Mouse (Mus musculus) liver, embryonic 15.5 days (tissue): Measurements from ENCODE around the gene Pitx2. TPM values are rescaled to one million over a fixed set of nuclear protein-coding genes. Genes with fewer than 3 reads are reported as not detected.

Source experiments
- ATAC-seq: fragments of 200-750 bp; cut with Nextera tagmentation; 2 replicates; pipeline ENCODE4 v1.8.0; 2017; ENCODE audit warnings: moderate number of reproducible peaks, mild to moderate bottlenecking, moderate library complexity; ENCODE audit not compliant: insufficient read depth
- H3K27ac ChIP-seq: fragments of 300-500 bp; sonication (generic); replicated peaks from 2 replicates; pipeline ENCODE4 v1.5.1; 2015; ENCODE audit warnings: mild to moderate bottlenecking, inconsistent platforms
- H3K27me3 ChIP-seq: fragments of 300-500 bp; sonication (generic); 2 replicates; pipeline ENCODE4 v1.6.1; 2015; ENCODE audit warnings: mild to moderate bottlenecking, inconsistent platforms
- H3K36me3 ChIP-seq: fragments of 300-500 bp; sonication (generic); replicated peaks from 2 replicates; pipeline ENCODE4 v1.6.1; 2015; ENCODE audit warnings: moderate library complexity, mild to moderate bottlenecking, inconsistent platforms
- H3K4me1 ChIP-seq: fragments of 300-500 bp; sonication (generic); replicated peaks from 2 replicates; pipeline ENCODE4 v1.6.1; 2015; ENCODE audit warnings: inconsistent platforms
- H3K4me2 ChIP-seq: fragments of 300-500 bp; sonication (generic); 2 replicates; pipeline ENCODE4 v1.6.1; 2015; ENCODE audit warnings: moderate library complexity, mild to moderate bottlenecking, inconsistent platforms
- H3K4me3 ChIP-seq: fragments of 300-500 bp; sonication (generic); replicated peaks from 2 replicates; pipeline ENCODE4 v1.5.1; 2015; ENCODE audit warnings: mild to moderate bottlenecking, inconsistent platforms
- H3K9ac ChIP-seq: fragments of 300-500 bp; sonication (generic); 2 replicates; pipeline ENCODE4 v1.6.1; 2015; ENCODE audit warnings: moderate library complexity, mild to moderate bottlenecking, inconsistent platforms
- H3K9me3 ChIP-seq: fragments of 300-500 bp; sonication (generic); replicated peaks from 2 replicates; pipeline ENCODE4 v1.6.1; 2016; ENCODE audit warnings: inconsistent platforms
- WGBS: fragments of 180-500 bp; shearing (Covaris S2); methylation state at CpG from one replicate; pipeline ENCODE4 v1.1.7; 2015; ENCODE audit warnings: mixed read lengths; ENCODE audit not compliant: insufficient replicate concordance; 5-methylcytosine and 5-hydroxymethylcytosine counted together
- polyA plus RNA-seq: library from polyadenylated mRNA; unstranded; fragments of >200 nt; fragmentation: Nextera tagmentation; extraction: Ambion mirVana; gene quantifications from 2 replicates; pipeline ENCODE4 v1.2.1, GENCODE M21; 2015

Gene Pitx2
- polyA plus RNA-seq, 1 experiment from 2014 or later, result 0.90 TPM

DNA sequence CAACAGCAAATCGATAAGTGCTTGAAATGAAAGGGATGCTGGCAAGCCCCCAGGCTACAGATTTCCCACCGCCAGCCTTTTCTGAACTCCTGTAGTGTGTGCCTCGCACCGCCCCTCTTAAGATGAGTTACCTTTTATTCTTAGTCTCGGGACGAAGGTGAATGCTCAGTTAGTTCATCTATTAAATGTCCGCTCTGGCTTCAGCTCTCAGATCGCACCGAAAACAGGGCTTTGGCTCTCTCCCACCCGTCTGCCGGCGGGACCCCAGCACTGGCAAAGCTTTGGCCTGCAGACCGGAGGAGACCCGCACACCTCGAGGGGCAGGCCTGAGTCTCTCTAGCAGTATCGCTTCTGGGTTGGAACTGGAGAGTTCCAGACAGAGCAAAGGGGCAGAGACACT lies 4.6 kb upstream of the Pitx2 start:
- Histone ChIP-seq H3K36me3 (no peaks in the 10 kb centered on the region), H3K9ac (no peak overlapping the region), H3K4me3 (no peak overlapping the region), H3K4me2 (no peak overlapping the region), H3K27ac (no peak overlapping the region), H3K4me1 (no peaks in the 10 kb centered on the region), H3K9me3 (no peaks in the 10 kb centered on the region), H3K27me3 (peaks cover 61% of the 10 kb centered on the region)
- 4% methylated on average over 16 of the region's 16 CpGs for WGBS
- no peak for ATAC-seq

GRCm38 (mm10) chr3:129195816-129196549 lies 3.7 kb upstream of the Pitx2 start:
- H3K9ac ChIP-seq, result no peak overlapping the region
- H3K36me3 ChIP-seq, result no peaks in the 10 kb centered on the region
- no peak overlapping the region for H3K4me3 ChIP-seq
- no peak overlapping the region for H3K27ac ChIP-seq
- H3K4me1 ChIP-seq, result no peaks in the 10 kb centered on the region
- 5% methylated on average over 12 of the region's 12 CpGs for WGBS
- H3K9me3 ChIP-seq, result no peaks in the 10 kb centered on the region
- no peak for ATAC-seq
- peaks cover 68% of the 10 kb centered on the region for H3K27me3 ChIP-seq
- H3K4me2 ChIP-seq, result no peak overlapping the region

- Histone ChIP-seq H3K9me3 (no peaks in the 10 kb centered on the region), H3K4me2 (no peak overlapping the region), H3K27me3 (peaks cover 73% of the 10 kb centered on the region), H3K4me3 (no peak overlapping the region), H3K9ac (no peak overlapping the region), H3K4me1 (no peaks in the 10 kb centered on the region), H3K36me3 (no peaks in the 10 kb centered on the region), H3K27ac (no peak overlapping the region)
- WGBS, result 0% methylated on average over 10 of the region's 10 CpGs
- no peak for ATAC-seq
Observed at GRCm38 (mm10) chr3:129196550-129196919, 3.1 kb upstream of the Pitx2 start.

DNA sequence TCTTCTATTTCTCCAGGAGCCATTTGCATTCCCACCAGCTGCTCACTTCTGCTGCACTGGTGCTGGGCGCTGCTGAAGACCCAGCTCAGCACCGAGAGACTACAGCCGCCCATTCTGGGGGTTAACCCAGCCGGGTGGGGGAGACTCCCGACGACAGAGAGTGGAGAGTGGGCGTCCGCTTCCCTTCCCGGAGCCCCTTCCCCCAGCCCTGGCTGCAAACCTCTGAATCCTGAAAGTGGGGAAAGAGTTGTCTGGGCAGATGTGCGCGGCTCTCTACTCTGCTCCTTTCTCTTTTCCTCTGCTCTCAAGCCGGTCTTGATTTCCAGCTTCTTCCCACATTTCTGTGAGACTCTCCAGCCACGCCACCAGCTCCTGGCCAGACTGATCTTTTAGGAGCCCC lies 2.6 kb upstream of the Pitx2 start:
- ATAC-seq, result no peak
- Histone ChIP-seq H3K4me3 (no peak overlapping the region), H3K4me1 (no peaks in the 10 kb centered on the region), H3K27ac (no peak overlapping the region), H3K9ac (no peak overlapping the region), H3K9me3 (no peaks in the 10 kb centered on the region), H3K36me3 (no peaks in the 10 kb centered on the region), H3K27me3 (peaks cover 78% of the 10 kb centered on the region), H3K4me2 (no peak overlapping the region)
- WGBS, result 2% methylated on average over 13 of the region's 13 CpGs

DNA sequence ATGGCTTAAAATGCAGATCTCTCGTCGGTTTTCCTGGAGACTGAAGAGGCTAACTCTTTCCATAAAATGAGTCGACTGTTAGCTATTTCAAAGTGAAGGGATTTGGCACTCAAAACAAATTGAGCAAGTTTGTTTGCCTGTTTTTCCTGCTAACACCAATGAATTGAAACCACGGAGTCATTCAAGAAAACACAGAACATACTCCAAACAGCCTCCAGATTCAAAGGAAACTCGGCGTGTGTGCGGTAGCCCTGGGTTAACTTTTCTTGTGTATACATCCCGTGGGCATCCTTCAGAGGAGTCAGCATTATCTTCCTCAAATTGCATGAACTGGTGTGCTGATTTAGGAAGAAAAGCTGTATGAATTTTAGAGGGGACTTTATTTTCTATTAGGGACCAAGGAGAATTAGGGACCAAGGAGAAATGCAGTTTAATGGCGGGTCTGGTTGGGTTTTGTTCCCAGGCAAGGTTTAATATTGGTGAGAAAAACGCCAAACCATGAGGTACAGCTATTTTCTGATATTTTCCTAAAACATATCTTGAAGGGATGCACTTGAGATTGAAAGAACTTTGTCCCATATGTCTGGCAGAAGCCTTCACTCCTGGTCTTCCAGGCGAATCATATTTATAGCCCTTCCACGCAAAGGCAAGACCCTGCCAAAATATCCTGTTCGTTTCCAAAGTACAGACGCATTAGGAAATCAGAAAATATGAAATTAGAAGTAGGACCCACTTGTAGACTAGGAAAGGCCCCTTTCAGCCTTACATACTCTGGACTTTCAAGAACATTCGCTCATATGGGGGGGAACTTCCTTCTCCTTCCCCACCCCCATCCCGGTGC lies 1.7 kb upstream of the Pitx2 start:
- ATAC-seq, result no peak
- H3K4me1 ChIP-seq, result no peaks in the 10 kb centered on the region
- H3K27me3 ChIP-seq, result peaks cover 86% of the 10 kb centered on the region
- 3% methylated on average over 16 of the region's 16 CpGs for WGBS
- no peak overlapping the region for H3K4me2 ChIP-seq
- no peaks in the 10 kb centered on the region for H3K9me3 ChIP-seq
- H3K9ac ChIP-seq, result no peak overlapping the region
- no peaks in the 10 kb centered on the region for H3K36me3 ChIP-seq
- H3K27ac ChIP-seq, result no peak overlapping the region
- no peak overlapping the region for H3K4me3 ChIP-seq

GRCm38 (mm10) chr3:129198627-129198903 lies 1.1 kb upstream of the Pitx2 start:
- no peak for ATAC-seq
- Histone ChIP-seq H3K27me3 (peaks cover 90% of the 10 kb centered on the region), H3K36me3 (no peaks in the 10 kb centered on the region), H3K27ac (no peak overlapping the region), H3K4me2 (no peak overlapping the region), H3K9ac (no peak overlapping the region), H3K9me3 (no peaks in the 10 kb centered on the region), H3K4me1 (no peaks in the 10 kb centered on the region), H3K4me3 (no peak overlapping the region)
- WGBS, result 4% methylated on average over 11 of the region's 11 CpGs

DNA sequence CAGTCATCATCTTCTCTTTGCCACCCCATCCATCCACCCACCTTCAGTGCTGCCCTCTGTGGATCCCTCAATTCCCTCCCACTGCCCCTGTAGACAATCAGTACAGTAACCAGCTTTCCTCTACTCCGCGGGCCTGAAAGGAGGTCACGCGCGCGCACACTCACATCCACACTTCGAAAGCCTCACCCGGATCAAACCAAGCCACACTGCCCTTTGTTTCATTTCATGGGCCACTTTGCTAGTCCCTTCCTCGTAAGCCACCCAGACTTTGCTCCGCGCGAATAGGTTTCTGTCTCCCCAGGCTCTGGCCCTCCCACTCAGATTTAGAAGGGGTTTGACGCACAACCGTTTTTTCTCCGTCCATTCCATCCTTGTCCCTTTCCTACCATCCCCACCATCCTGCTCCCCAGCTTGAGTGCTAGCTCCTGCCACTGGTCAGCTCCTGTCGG lies 494 bp upstream of the Pitx2 start:
- no peak overlapping the region for H3K9ac ChIP-seq
- H3K9me3 ChIP-seq, result no peaks in the 10 kb centered on the region
- no peaks in the 10 kb centered on the region for H3K4me1 ChIP-seq
- 1% methylated on average over 16 of the region's 16 CpGs for WGBS
- H3K27me3 ChIP-seq, result peaks cover 95% of the 10 kb centered on the region
- ATAC-seq, result no peak
- no peak overlapping the region for H3K27ac ChIP-seq
- H3K36me3 ChIP-seq, result no peaks in the 10 kb centered on the region
- peak overlapping the region; percentile 23 for H3K4me3 ChIP-seq
- H3K4me2 ChIP-seq, result peak overlapping the region; percentile 42

GRCm38 (mm10) chr3:129200501-129200890 lies 818 bp downstream of the Pitx2 start:
- no peaks in the 10 kb centered on the region for H3K36me3 ChIP-seq
- H3K27me3 ChIP-seq, result peaks cover 96% of the 10 kb centered on the region
- 0 out of 2 replicates have a peak, but pooled peaks cover 4% of the 10 kb centered on the region for H3K4me1 ChIP-seq
- no peak overlapping the region for H3K4me3 ChIP-seq
- under 1% methylated on average over 9 of the region's 9 CpGs for WGBS
- no peak overlapping the region for H3K27ac ChIP-seq
- H3K4me2 ChIP-seq, result no peak overlapping the region
- no peak overlapping the region for H3K9ac ChIP-seq
- no peaks in the 10 kb centered on the region for H3K9me3 ChIP-seq
- no peak for ATAC-seq

DNA sequence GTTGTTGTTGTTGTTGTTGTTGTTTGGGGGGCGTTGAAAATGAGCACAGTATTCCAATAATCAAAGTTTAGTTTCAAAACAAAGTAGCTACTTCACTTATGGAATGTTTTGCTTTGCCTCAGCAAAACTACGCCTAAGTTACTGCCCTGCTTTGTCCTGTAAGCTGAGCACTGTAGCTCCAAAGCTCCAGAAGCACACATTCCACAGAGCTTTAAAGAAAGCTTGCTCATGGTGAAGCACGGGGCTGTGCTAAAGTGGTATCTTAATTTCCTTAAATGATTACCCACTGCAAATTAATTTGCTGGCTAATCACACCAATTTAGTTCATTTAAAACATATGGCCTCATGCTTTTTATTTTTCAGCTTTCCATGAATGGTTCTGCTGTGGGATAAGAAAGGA lies 1.5 kb downstream of the Pitx2 start:
- H3K4me3 ChIP-seq, result no peak overlapping the region
- no peak for ATAC-seq
- no peak overlapping the region for H3K4me2 ChIP-seq
- 0 out of 2 replicates have a peak, but pooled peaks cover 4% of the 10 kb centered on the region for H3K4me1 ChIP-seq
- WGBS, result 4% methylated on average over 3 of the region's 3 CpGs
- H3K9ac ChIP-seq, result no peak overlapping the region
- peaks cover 97% of the 10 kb centered on the region for H3K27me3 ChIP-seq
- H3K9me3 ChIP-seq, result no peaks in the 10 kb centered on the region
- H3K27ac ChIP-seq, result no peak overlapping the region
- H3K36me3 ChIP-seq, result no peaks in the 10 kb centered on the region

DNA sequence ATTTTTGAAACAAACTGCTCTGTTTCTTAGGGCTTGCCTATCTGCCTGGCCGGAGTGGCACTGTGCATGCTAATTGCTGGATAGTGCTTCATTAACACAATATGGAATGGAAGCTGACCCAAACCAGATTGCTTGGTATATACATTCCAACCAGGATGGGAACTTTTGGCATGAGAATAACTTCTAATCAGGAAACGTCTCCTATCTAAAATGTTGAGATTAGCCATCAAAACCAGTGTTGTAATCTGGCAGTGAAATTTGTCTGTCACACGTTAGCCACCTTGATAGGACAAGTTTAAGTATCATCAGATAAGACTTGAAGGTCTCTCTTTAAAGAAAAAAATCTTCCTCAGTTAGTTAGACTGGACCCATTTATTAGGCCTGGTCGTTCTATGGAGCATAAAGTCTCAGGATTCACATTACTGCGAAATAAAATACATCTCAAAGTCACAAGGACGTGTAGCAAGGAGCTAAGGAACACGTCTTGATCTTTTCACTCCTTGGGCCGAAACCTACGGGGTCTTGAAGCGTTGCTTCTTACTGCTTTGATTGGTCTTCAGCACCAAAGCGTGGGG lies 2.1 kb downstream of the Pitx2 start:
- no peak overlapping the region for H3K27ac ChIP-seq
- H3K9ac ChIP-seq, result no peak overlapping the region
- WGBS, result 5% methylated on average over 11 of the region's 11 CpGs
- peaks cover 95% of the 10 kb centered on the region for H3K27me3 ChIP-seq
- no peaks in the 10 kb centered on the region for H3K9me3 ChIP-seq
- no peak overlapping the region for H3K4me2 ChIP-seq
- ATAC-seq, result no peak
- no peak overlapping the region for H3K4me3 ChIP-seq
- no peaks in the 10 kb centered on the region for H3K36me3 ChIP-seq
- 0 out of 2 replicates have a peak, but pooled peaks cover 4% of the 10 kb centered on the region for H3K4me1 ChIP-seq
